Mouse (Mus musculus) thymus, adult 2 months (tissue): ENCODE measurements around the gene Eef1a1. TPM values are rescaled to one million over a fixed set of nuclear protein-coding genes. Genes with fewer than 3 reads are reported as not detected.
"Not testable (repeated sequence)": the region's sequence is repeated elsewhere in the genome, so short reads cannot be mapped to it uniquely, and the experiment has no call there.

Experiments
- DNase-seq: peaks from one replicate; pipeline ENCODE4 v3.0.0; 2021
- H3K27ac ChIP-seq: fragments of 200-500 bp; 2 replicates; pipeline ENCODE4 v1.5.1; 2012; ENCODE audit warnings: low read length, control low read depth; ENCODE audit not compliant: control insufficient read depth, insufficient read depth
- H3K27me3 ChIP-seq: fragments of 200-500 bp; 2 replicates; pipeline ENCODE4 v1.6.1; 2012; ENCODE audit warnings: mild to moderate bottlenecking, low read length, moderate library complexity, mixed read lengths; ENCODE audit not compliant: control insufficient read depth, insufficient read depth
- H3K36me3 ChIP-seq: fragments of 200-500 bp; 2 replicates; pipeline ENCODE4 v1.6.1; 2012; ENCODE audit warnings: mild to moderate bottlenecking, low read length, moderate library complexity; ENCODE audit not compliant: control insufficient read depth, insufficient read depth
- H3K4me1 ChIP-seq: fragments of 200-500 bp; replicated peaks from 2 replicates; pipeline ENCODE4 v1.6.1; 2012; ENCODE audit warnings: low read length; ENCODE audit not compliant: control insufficient read depth, insufficient read depth
- H3K4me3 ChIP-seq: fragments of 200-500 bp; 2 replicates; pipeline ENCODE4 v1.5.1; 2012; ENCODE audit warnings: mild to moderate bottlenecking, low read length, control low read depth, moderate library complexity; ENCODE audit not compliant: control insufficient read depth, insufficient read depth
- CTCF ChIP-seq: fragments of 200-500 bp; IDR thresholded peaks from 2 replicates; pipeline ENCODE4 v1.5.1; 2012; ENCODE audit warnings: mild to moderate bottlenecking, control low read depth, low read length, moderate library complexity, borderline replicate concordance; ENCODE audit not compliant: control insufficient read depth, poor library complexity, insufficient read depth; ENCODE audit errors: extremely low read depth
- POLR2A ChIP-seq: fragments of 200-500 bp; IDR thresholded peaks from 2 replicates; pipeline ENCODE4 v1.6.1; 2012; ENCODE audit warnings: mild to moderate bottlenecking, low read length, control low read depth, moderate library complexity; ENCODE audit not compliant: control insufficient read depth, poor library complexity, insufficient read depth; ENCODE audit errors: extremely low read depth
- WGBS: fragments of 180-500 bp; shearing (Covaris S2); methylation state at CpG from one replicate; pipeline ENCODE4 v1.1.7; 2018; 5-methylcytosine and 5-hydroxymethylcytosine counted together
- polyA plus RNA-seq: library from polyadenylated mRNA; depleted of rRNA; stranded (reverse); fragments of >200 nt; gene quantifications from 2 replicates; pipeline ENCODE4 v1.2.3, GENCODE M21; 2012

The Eef1a1 gene
- polyA plus RNA-seq, 1 experiment: 4,171 TPM

- 54% methylated on average over 3 of the region's 3 CpGs for WGBS
Measured at GRCm38 (mm10) chr9:78482386-78482785, 6.6 kb downstream of the Eef1a1 start.

DNA sequence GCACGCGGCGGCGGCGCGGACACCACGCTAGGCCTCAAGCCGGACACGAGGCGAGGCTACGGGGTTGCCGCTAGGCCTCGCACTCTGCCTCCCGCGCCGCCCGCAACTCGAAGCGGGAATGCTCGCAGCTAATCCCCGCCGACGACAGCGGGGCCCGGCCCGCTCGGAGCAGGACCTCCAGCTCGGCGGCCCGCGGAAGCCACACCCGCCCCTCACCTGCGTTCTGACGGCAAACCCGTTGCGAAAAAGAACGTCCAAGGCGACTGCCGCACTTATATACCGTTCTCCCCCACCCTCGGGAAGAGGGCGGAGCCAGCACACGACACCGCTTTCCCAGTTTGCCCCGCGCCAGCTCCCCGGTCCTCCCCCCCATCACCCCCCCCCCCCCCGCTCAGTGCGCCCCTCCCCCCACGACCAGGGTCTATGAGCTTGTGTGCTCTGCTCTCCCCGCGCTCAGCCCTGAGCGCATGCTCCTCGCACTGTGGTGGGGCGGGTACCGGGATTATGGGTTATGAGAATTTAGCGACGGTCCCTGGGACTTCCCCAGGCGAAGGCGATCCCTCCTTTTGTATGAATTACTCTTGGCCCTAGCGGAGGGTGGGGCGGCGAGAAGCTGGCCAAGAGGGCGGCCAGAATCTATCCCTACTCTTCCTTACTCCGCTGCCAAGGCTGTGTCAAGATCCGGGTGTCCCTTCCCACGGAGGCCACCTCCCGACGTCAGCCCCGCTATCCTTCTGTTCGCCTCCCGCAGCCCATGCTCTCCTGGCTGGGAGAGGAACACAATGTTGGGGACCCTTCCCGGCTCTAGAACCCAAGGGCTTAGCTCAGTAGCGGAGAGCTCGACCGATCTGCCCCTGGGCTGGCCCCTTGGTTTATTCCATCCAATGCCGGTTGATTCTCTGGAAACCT is 7.3 kb downstream of the Eef1a1 start:
- Histone ChIP-seq H3K27me3 (no peaks in the 10 kb centered on the region), H3K27ac (peak overlapping the region; percentile 63), H3K4me3 (peak overlapping the region; percentile 96), H3K4me1 (peaks cover 2% of the 10 kb centered on the region; the same call in 1 of the 2 replicates), H3K36me3 (peaks cover 28% of the 10 kb centered on the region)
- WGBS: under 1% methylated on average over 72 of the region's 77 CpGs
- peak; percentile 96 for DNase-seq
- TF ChIP-seq POLR2A (peak; percentile 99), CTCF (no peak)

More at GRCm38 (mm10) chr9:78482386-78482785, 6.6 kb downstream of the Eef1a1 start:
- H3K4me1 ChIP-seq: peaks cover 2% of the 10 kb centered on the region; the same call in 1 of the 2 replicates
- no peak for DNase-seq
- H3K27ac ChIP-seq: no peak overlapping the region
- no peaks in the 10 kb centered on the region for H3K27me3 ChIP-seq
- peak overlapping the region; percentile 85; the same call in 1 of the 2 replicates for H3K4me3 ChIP-seq
- TF ChIP-seq POLR2A: no peak
- H3K36me3 ChIP-seq: peaks cover 20% of the 10 kb centered on the region

DNA sequence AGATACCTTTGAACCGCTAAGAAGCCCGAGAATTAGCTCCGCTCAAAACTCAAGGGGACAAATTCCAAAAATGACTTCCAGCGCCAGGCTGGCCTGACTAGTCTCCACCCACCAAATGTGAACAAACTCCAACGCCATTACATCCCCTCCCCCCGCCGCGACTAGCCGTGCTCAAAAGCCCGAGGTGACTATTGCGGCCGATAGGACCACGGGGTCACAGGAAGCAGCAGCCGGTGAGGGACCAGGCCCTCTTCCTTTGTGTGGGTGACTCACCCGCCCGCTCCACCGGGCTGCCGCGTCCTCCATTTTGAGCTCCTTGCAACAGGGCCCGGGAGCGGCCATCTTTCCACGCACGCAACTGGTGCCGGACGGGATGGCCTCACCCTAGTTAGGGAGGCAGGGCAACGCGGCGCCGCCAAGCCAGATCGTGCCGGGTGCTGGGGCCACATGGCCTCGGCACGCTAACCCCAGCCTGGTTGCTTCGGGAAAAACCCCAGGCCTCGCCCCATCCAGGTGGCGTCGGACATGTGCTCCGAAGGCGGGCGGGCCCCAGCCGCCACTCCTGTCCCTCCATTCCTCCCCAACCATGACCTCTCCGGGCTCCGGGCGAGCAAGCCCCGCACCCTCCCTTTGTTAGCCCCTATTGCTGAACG is 8.1 kb downstream of the Eef1a1 start:
- H3K27me3 ChIP-seq: no peaks in the 10 kb centered on the region
- peaks cover 2% of the 10 kb centered on the region; the same call in 1 of the 2 replicates for H3K4me1 ChIP-seq
- peak; percentile 72 for DNase-seq
- peak overlapping the region; percentile 63 for H3K27ac ChIP-seq
- peaks cover 35% of the 10 kb centered on the region for H3K36me3 ChIP-seq
- WGBS: under 1% methylated on average over 46 of the region's 46 CpGs
- peak overlapping the region; percentile 96 for H3K4me3 ChIP-seq
- TF ChIP-seq POLR2A (no peak), CTCF (no peak)

- peak overlapping the region; percentile 63 for H3K27ac ChIP-seq
- 3% methylated on average over 13 of the region's 13 CpGs for WGBS
- DNase-seq, H3K4me1 ChIP-seq, H3K27me3 ChIP-seq: not testable (repeated sequence)
- H3K4me3 ChIP-seq: peak overlapping the region; percentile 96
- peaks cover 35% of the 10 kb centered on the region for H3K36me3 ChIP-seq
Measured at GRCm38 (mm10) chr9:78480227-78480626, 8.7 kb downstream of the Eef1a1 start.

DNA sequence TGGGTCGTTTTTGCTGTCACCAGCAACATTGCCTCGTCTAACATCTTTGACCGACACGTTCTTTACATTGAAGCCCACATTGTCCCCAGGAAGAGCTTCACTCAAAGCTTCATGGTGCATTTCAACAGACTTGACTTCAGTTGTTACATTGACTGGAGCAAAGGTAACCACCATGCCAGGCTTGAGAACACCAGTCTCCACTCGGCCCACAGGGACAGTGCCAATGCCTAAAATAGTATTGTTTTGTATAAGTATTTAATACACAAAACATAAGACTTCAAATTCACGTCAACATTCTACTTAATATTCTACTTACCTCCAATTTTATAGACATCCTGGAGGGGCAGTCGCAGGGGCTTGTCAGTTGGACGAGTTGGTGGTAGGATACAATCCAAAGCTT is 9.6 kb downstream of the Eef1a1 start:
- peaks cover 35% of the 10 kb centered on the region for H3K36me3 ChIP-seq
- H3K4me3 ChIP-seq, H3K27ac ChIP-seq, DNase-seq, H3K27me3 ChIP-seq, H3K4me1 ChIP-seq: not testable (repeated sequence)
- 65% methylated on average over 8 of the region's 8 CpGs for WGBS

- H3K4me3 ChIP-seq, H3K4me1 ChIP-seq, DNase-seq, H3K27me3 ChIP-seq, H3K27ac ChIP-seq: not testable (repeated sequence)
- peaks cover 35% of the 10 kb centered on the region for H3K36me3 ChIP-seq
- 81% methylated on average over 1 of the region's 1 CpGs for WGBS
Measured at GRCm38 (mm10) chr9:78478009-78478605, 10.8 kb downstream of the Eef1a1 start.

DNA sequence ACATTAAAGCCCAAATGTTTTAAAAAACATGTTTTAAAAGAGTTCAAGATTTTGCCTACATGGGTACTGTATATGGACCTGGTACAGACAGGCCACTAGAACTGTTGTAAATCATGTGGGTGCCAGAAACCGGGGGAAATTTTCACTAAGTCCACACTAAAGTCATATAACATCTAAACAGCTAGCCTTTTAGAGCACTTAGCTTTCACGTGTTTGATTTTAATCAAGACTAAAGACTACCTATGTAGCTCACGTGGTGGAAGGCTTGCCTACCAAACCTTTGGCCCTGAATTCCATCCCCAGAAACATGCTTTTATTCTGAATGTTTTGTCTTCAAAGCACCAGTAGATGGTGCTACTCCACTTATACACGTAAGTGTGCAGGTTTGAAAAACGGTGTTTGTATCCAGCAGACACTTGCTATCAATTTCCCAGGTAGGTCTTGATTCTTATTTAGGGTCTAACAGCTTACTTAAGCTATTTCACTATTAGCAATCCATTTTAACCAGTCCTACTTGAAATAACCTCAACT is 11.9 kb downstream of the Eef1a1 start:
- peaks cover 2% of the 10 kb centered on the region; the same call in 1 of the 2 replicates for H3K4me1 ChIP-seq
- H3K27me3 ChIP-seq: no peaks in the 10 kb centered on the region
- peaks cover 35% of the 10 kb centered on the region for H3K36me3 ChIP-seq
- no peak for TF ChIP-seq CTCF
- no peak for TF ChIP-seq POLR2A
- 34% methylated on average over 5 of the region's 5 CpGs for WGBS
- no peak overlapping the region for H3K27ac ChIP-seq
- no peak overlapping the region for H3K4me3 ChIP-seq
- no peak for DNase-seq
